Mouse (Mus musculus) hindlimb bud, embryonic 11.5 days (tissue): ENCODE measurements at regions not wholly inside any gene's neighbourhood (a gene's known extent, or its start where the extent isn't known, plus 50 kb on each side); places are given as distances from the start of the nearest gene placed in this dataset.
A peak's percentile ranks its signal among the peaks of the same experiment; 100 is the strongest.

Experiments used
- DNase-seq: peaks from one replicate; pipeline ENCODE4 v3.0.0-alpha.2; 2012; ENCODE audit warnings: low read depth, low spot score; ENCODE audit errors: extremely low spot score

GRCm38 (mm10) chr16:64391440-64392197 is 210.6 kb downstream of the Csnka2ip start:
- no peak for DNase-seq

GRCm38 (mm10) chr16:64368608-64369399 is 233.4 kb downstream of the Csnka2ip start:
- no peak for DNase-seq

- no peak for DNase-seq
These were observed 254.3 kb downstream of the Csnka2ip start for GRCm38 (mm10) chr16:64347940-64348339.

GRCm38 (mm10) chr16:64332887-64333455 is 269.2 kb downstream of the Csnka2ip start:
- DNase-seq, result no peak

- peak; percentile 16 for DNase-seq
These were observed 269.9 kb downstream of the Csnka2ip start for GRCm38 (mm10) chr16:64332195-64332886.

- no peak for DNase-seq
These were observed 272.7 kb downstream of the Csnka2ip start for GRCm38 (mm10) chr16:64329264-64330060.

GRCm38 (mm10) chr16:64318796-64319493 is 283.3 kb downstream of the Csnka2ip start:
- no peak for DNase-seq

- DNase-seq, result no peak
These were observed 285.4 kb downstream of the Csnka2ip start for GRCm38 (mm10) chr16:64316831-64317230.

- DNase-seq, result no peak
These were observed 308.7 kb downstream of the Csnka2ip start for GRCm38 (mm10) chr16:64293507-64293906.

GRCm38 (mm10) chr16:64285306-64285705 is 316.9 kb downstream of the Csnka2ip start:
- no peak for DNase-seq

GRCm38 (mm10) chr16:64275860-64276597 is 326.2 kb downstream of the Csnka2ip start:
- no peak for DNase-seq

- DNase-seq, result no peak
These were observed 326.8 kb downstream of the Csnka2ip start for GRCm38 (mm10) chr16:64275420-64275819.

GRCm38 (mm10) chr16:64264960-64265736 is 337.1 kb downstream of the Csnka2ip start:
- DNase-seq, result no peak

- no peak for DNase-seq
These were observed 351.1 kb downstream of the Csnka2ip start for GRCm38 (mm10) chr16:64251155-64251554.

- no peak for DNase-seq
These were observed 353.5 kb downstream of the Csnka2ip start for GRCm38 (mm10) chr16:64248743-64249142.

- DNase-seq, result no peak
These were observed 356.3 kb downstream of the Csnka2ip start for GRCm38 (mm10) chr16:64245942-64246341.

- no peak for DNase-seq
These were observed 360.4 kb upstream of the Epha3 start for GRCm38 (mm10) chr16:64224336-64224735.

GRCm38 (mm10) chr16:64216671-64217070 is 352.7 kb upstream of the Epha3 start:
- DNase-seq, result no peak
